Mouse (Mus musculus) small intestine, adult 2 months (tissue): Measurements from ENCODE around the gene Rpl18a. TPM values are rescaled to one million over a fixed set of nuclear protein-coding genes. Genes with fewer than 3 reads are reported as not detected.
A peak's percentile ranks its signal among the peaks of the same experiment; 100 is the strongest.

Experiments used
- H3K27ac ChIP-seq: fragments of 200-500 bp; 2 replicates; pipeline ENCODE4 v1.5.1; 2012; ENCODE audit warnings: low read depth, low read length, control low read depth, inconsistent platforms; ENCODE audit not compliant: insufficient read depth
- H3K27me3 ChIP-seq: fragments of 200-500 bp; 2 replicates; pipeline ENCODE4 v1.6.1; 2012; ENCODE audit warnings: mild to moderate bottlenecking, moderate library complexity, low read length, inconsistent platforms; ENCODE audit not compliant: control insufficient read depth, insufficient read depth
- H3K36me3 ChIP-seq: fragments of 200-500 bp; 2 replicates; pipeline ENCODE4 v1.6.1; 2012; ENCODE audit warnings: mild to moderate bottlenecking, low read length, control low read depth, inconsistent platforms; ENCODE audit not compliant: control insufficient read depth, insufficient read depth
- H3K4me1 ChIP-seq: fragments of 200-500 bp; 2 replicates; pipeline ENCODE4 v1.6.1; 2012; ENCODE audit warnings: low read length, inconsistent platforms, mixed read lengths; ENCODE audit not compliant: control insufficient read depth, insufficient read depth, insufficient read length
- H3K4me3 ChIP-seq: fragments of 200-500 bp; 2 replicates; pipeline ENCODE4 v1.5.1; 2012; ENCODE audit warnings: low read depth, mild to moderate bottlenecking, control low read depth, inconsistent platforms, low read length, moderate library complexity
- CTCF ChIP-seq: fragments of 200-500 bp; IDR thresholded peaks from 2 replicates; pipeline ENCODE4 v1.5.1; 2012; ENCODE audit warnings: low read depth, mild to moderate bottlenecking, control low read depth, inconsistent platforms, low read length, moderate library complexity, mixed read lengths; ENCODE audit not compliant: insufficient replicate concordance, insufficient read length; ENCODE audit errors: extremely low read depth
- POLR2A ChIP-seq: fragments of 200-500 bp; IDR thresholded peaks from 2 replicates; pipeline ENCODE4 v1.6.1; 2012; ENCODE audit warnings: low read depth, mild to moderate bottlenecking, control low read depth, inconsistent platforms, low read length, moderate library complexity
- WGBS: fragments of 180-500 bp; shearing (Covaris S2); methylation state at CpG from one replicate; pipeline ENCODE4 v1.1.7; 2018; 5-methylcytosine and 5-hydroxymethylcytosine counted together
- polyA plus RNA-seq: library from polyadenylated mRNA; depleted of rRNA; stranded (reverse); fragments of >200 nt; gene quantifications from 2 replicates; pipeline ENCODE4 v1.2.3, GENCODE M21; 2012

Gene Rpl18a
- polyA plus RNA-seq, 1 experiment: 5,728 TPM

DNA sequence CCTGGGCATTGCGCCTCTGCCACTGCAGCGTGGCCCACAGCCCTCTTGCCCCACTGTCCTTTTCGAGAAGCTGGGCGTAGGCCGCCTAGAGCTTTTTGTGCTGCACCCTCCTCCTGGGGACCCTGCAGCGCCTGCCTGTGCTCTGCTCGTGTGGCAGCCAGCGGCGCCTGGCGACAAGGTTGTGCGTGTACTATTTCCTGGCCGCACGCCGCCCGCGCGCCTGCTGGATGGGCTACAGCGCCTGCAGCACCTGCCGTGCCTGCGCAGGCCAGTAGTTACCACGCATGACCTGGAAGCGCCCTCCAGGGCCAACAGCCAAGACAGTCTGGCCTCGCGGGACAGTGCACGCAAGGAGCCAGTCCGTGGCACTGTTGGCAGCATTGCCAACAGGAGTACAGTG lies 16.3 kb upstream of the Rpl18a start:
- WGBS: 93% methylated on average over 26 of the region's 26 CpGs
- H3K36me3 ChIP-seq: peaks cover 30% of the 10 kb centered on the region
- H3K4me3 ChIP-seq: no peak overlapping the region
- H3K4me1 ChIP-seq: no peaks in the 10 kb centered on the region; the same call in 1 of the 2 replicates
- TF ChIP-seq POLR2A: no peak
- no peak for TF ChIP-seq CTCF
- no peaks in the 10 kb centered on the region for H3K27me3 ChIP-seq
- H3K27ac ChIP-seq: no peak overlapping the region

- TF ChIP-seq POLR2A: no peak
- no peak for TF ChIP-seq CTCF
- Histone ChIP-seq H3K4me1 (no peaks in the 10 kb centered on the region; the same call in 1 of the 2 replicates), H3K4me3 (no peak overlapping the region), H3K27me3 (no peaks in the 10 kb centered on the region), H3K27ac (no peak overlapping the region), H3K36me3 (peaks cover 30% of the 10 kb centered on the region)
- 96% methylated on average over 30 of the region's 30 CpGs for WGBS
Measured at GRCm38 (mm10) chr8:70912955-70913354, 15.7 kb upstream of the Rpl18a start.

- H3K36me3 ChIP-seq: peaks cover 25% of the 10 kb centered on the region
- WGBS: 75% methylated on average over 5 of the region's 5 CpGs
Measured at GRCm38 (mm10) chr8:70911596-70911995, 14.4 kb upstream of the Rpl18a start.

DNA sequence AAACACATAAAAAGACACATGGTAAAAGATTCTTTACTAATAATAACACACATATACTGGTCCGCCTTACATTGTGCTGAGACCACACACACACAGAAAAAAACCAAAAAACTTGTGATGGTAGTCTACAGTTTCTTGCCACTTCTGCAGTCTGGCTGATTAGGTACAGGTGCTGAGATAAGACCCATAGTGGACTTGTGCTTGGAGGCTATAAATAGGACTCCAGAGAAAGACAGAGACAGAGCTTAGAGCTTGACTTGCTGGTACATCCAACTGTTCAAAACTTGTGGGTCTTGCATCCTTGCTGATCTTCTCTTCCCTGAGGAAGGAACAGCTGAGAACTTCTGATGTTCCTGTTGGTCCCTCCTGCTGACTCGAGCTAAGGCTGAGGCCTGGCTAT lies 10.3 kb upstream of the Rpl18a start:
- no peak overlapping the region for H3K4me3 ChIP-seq
- TF ChIP-seq POLR2A: no peak
- TF ChIP-seq CTCF: no peak
- WGBS: 89% methylated on average over 2 of the region's 2 CpGs
- H3K27me3 ChIP-seq: no peaks in the 10 kb centered on the region
- H3K36me3 ChIP-seq: peaks cover under 1% of the 10 kb centered on the region; the same call in 1 of the 2 replicates
- H3K27ac ChIP-seq: no peak overlapping the region
- peaks cover 3% of the 10 kb centered on the region for H3K4me1 ChIP-seq

More at GRCm38 (mm10) chr8:70911596-70911995, 14.4 kb upstream of the Rpl18a start:
- Histone ChIP-seq H3K27ac (no peak overlapping the region), H3K27me3 (no peaks in the 10 kb centered on the region), H3K4me3 (no peak overlapping the region), H3K4me1 (no peaks in the 10 kb centered on the region; the same call in 1 of the 2 replicates)
- TF ChIP-seq CTCF (no peak), POLR2A (no peak)

- no peaks in the 10 kb centered on the region for H3K36me3 ChIP-seq
- TF ChIP-seq POLR2A: no peak; the same call in 1 of the 2 replicates
- no peak for TF ChIP-seq CTCF
- H3K27ac ChIP-seq: no peak within 1 kb of the TSS
- H3K27me3 ChIP-seq: no peaks in the 10 kb centered on the region
- WGBS: 1% methylated on average over 86 of the region's 86 CpGs
- peak within 1 kb of the TSS; percentile 89 for H3K4me3 ChIP-seq
- H3K4me1 ChIP-seq: peaks cover 3% of the 10 kb centered on the region
Measured at GRCm38 (mm10) chr8:70905831-70906736, 8.9 kb upstream of the Rpl18a start, which contains the start of gene Map1s. Map1s (plus strand) TSS chr8:70905932.

DNA sequence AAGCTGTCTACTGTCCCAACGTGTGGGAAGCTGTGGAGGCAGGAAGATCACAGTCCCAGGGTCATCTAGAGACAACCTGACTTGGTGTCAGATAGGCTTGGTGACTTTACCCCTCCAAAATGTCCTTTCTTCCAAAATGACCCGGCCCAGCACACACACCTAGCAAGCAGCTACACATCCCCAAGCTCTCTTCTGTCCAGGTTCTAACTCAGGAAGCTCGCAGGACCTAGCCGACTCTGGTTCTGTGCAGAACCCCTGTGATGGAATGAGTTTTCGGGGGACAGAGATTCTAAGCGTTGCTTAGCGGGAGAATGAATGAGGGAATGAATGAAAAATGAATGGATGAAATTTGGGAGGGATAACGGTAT lies 8.2 kb upstream of the Rpl18a start:
- Histone ChIP-seq H3K27me3 (no peaks in the 10 kb centered on the region), H3K4me3 (peak overlapping the region; percentile 89), H3K36me3 (no peaks in the 10 kb centered on the region), H3K27ac (no peak overlapping the region), H3K4me1 (peaks cover 3% of the 10 kb centered on the region)
- WGBS: 8% methylated on average over 8 of the region's 8 CpGs
- TF ChIP-seq CTCF: no peak
- TF ChIP-seq POLR2A: no peak

DNA sequence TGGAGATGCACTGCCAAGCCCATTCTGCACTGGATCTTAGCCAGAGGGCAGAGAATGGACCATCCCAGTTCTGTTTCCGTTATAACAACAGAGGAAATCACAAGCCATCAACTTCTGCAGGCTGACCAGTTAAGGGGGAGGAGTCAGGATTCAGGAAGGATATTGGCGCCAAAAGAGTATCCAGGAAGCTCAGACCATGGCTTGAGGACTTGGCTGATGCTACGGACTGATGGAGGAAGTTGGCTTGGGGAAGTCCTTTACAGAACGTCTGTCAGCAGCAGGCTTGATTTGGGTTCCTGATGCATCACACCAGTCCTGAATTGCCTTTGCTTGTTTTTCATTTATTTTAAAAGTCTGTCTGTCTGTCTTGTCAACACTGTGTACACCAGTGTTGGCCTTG lies 7.3 kb upstream of the Rpl18a start:
- no peak overlapping the region for H3K27ac ChIP-seq
- H3K27me3 ChIP-seq: no peaks in the 10 kb centered on the region
- WGBS: 13% methylated on average over 4 of the region's 4 CpGs
- H3K36me3 ChIP-seq: no peaks in the 10 kb centered on the region
- TF ChIP-seq CTCF: no peak
- TF ChIP-seq POLR2A: no peak
- no peak overlapping the region for H3K4me3 ChIP-seq
- H3K4me1 ChIP-seq: peaks cover 3% of the 10 kb centered on the region
